Mouse (Mus musculus): Measurements from ENCODE around the gene Dand5. TPM values are rescaled to one million over a fixed set of nuclear protein-coding genes. Genes with fewer than 3 reads are reported as not detected.

The Dand5 gene
- total RNA-seq, 2 experiments from 2014 or later = 6.1 to 6.4 TPM

GRCm38 (mm10) chr8:84775621-84776113 is 47.0 kb downstream of the Dand5 start:
- DNase-seq = no peak
- intact Hi-C loops (cut with DNase I) = loop anchor here (2.0 kb wide), 1 partner anchor 21 kb away; no protein-coding TSS in a partner anchor

- intact Hi-C loops (cut with DNase I) = no loop called here
- DNase-seq = peak; percentile 45 to 53
These were observed 47.5 kb downstream of the Dand5 start for GRCm38 (mm10) chr8:84775105-84775591.

- peak; percentile 69 to 71 for DNase-seq
- intact Hi-C loops (cut with DNase I) = no loop called here
These were observed 48.1 kb downstream of the Dand5 start for GRCm38 (mm10) chr8:84774473-84774911.

- intact Hi-C loops (cut with DNase I) = no loop called here
- peak; percentile 81 to 84 for DNase-seq
These were observed 48.8 kb downstream of the Dand5 start for GRCm38 (mm10) chr8:84773833-84774232.

- intact Hi-C loops (cut with DNase I) = no loop called here
- no peak for DNase-seq
These were observed 49.3 kb downstream of the Dand5 start for GRCm38 (mm10) chr8:84773304-84773703.

GRCm38 (mm10) chr8:84772628-84773027 is 50.0 kb downstream of the Dand5 start:
- intact Hi-C loops (cut with DNase I) = no loop called here
- DNase-seq = no peak

GRCm38 (mm10) chr8:84771941-84772378 is 50.7 kb downstream of the Dand5 start:
- DNase-seq = no peak
- intact Hi-C loops (cut with DNase I) = no loop called here

GRCm38 (mm10) chr8:84771000-84771687 is 51.5 kb downstream of the Dand5 start:
- DNase-seq = no peak

GRCm38 (mm10) chr8:84770100-84770953 is 52.3 kb downstream of the Dand5 start:
- no peak for DNase-seq
- intact Hi-C loops (cut with DNase I) = no loop called here

More at GRCm38 (mm10) chr8:84771000-84771687, 51.5 kb downstream of the Dand5 start:
- intact Hi-C loops (cut with DNase I) = no loop called here

- no peak for DNase-seq
- intact Hi-C loops (cut with DNase I) = no loop called here
These were observed 53.3 kb downstream of the Dand5 start for GRCm38 (mm10) chr8:84769324-84769723.

GRCm38 (mm10) chr8:84768343-84769095 is 54.1 kb downstream of the Dand5 start:
- DNase-seq = no peak
- intact Hi-C loops (cut with DNase I) = no loop called here

- no peak for DNase-seq
- intact Hi-C loops (cut with DNase I) = no loop called here
These were observed 55.4 kb downstream of the Dand5 start for GRCm38 (mm10) chr8:84767221-84767620.

GRCm38 (mm10) chr8:84766422-84766821 is 56.2 kb downstream of the Dand5 start:
- no peak for DNase-seq
- intact Hi-C loops (cut with DNase I) = no loop called here

- no peak for DNase-seq
- intact Hi-C loops (cut with DNase I) = no loop called here
These were observed 57.0 kb downstream of the Dand5 start for GRCm38 (mm10) chr8:84765629-84766028.

Small RNAs within 50 kb of the gene (microRNA-seq; reads per million reads assigned to microRNA genes)
- gene Mir7069 = 2.2 to 8.7 reads per million in 2 experiments

Other genes starting within 250 kb of the Dand5 start
- gene Ier2, start 160.0 kb downstream of the Dand5 start, total RNA-seq (2021) = 10 to 100 TPM; 26.2 to 29.4 TPM
- gene Trmt1, start 136.5 kb downstream of the Dand5 start, total RNA-seq (2021) = 10 to 100 TPM; 32.5 to 35.2 TPM
- 10 to 100 TPM; 35.6 to 40.5 TPM for gene Nacc1, start 135.0 kb downstream of the Dand5 start, total RNA-seq (2021)
- gene Lyl1, start 121.4 kb downstream of the Dand5 start, total RNA-seq (2021) = 1 to 10 TPM; 5.8 to 6.7 TPM
- under 1 TPM; 0.54 to 0.69 TPM for gene G430095P16Rik, start 99.8 kb downstream of the Dand5 start, total RNA-seq (2021)
- gene Nfix, start 22.5 kb downstream of the Dand5 start, total RNA-seq (2021) = 100 to 1,000 TPM; 276 to 280 TPM
- gene Gadd45gip1, start 8.7 kb upstream of the Dand5 start, total RNA-seq (2021) = 10 to 100 TPM; 23.0 to 25.0 TPM
- 10 to 100 TPM; 78.9 to 79.9 TPM for gene Rad23a, start 17.8 kb upstream of the Dand5 start, total RNA-seq (2021)
- 100 to 1,000 TPM; 262 to 331 TPM for gene Calr, start 24.1 kb upstream of the Dand5 start, total RNA-seq (2021)
- gene Farsa, start 34.2 kb upstream of the Dand5 start, total RNA-seq (2021) = 10 to 100 TPM; 23.7 to 27.8 TPM
- 1 to 10 TPM; 2.2 to 3.7 TPM for gene Syce2, start 49.3 kb upstream of the Dand5 start, total RNA-seq (2021)
- gene Gcdh, start 71.1 kb upstream of the Dand5 start, total RNA-seq (2021) = 10 to 100 TPM; 41.4 to 42.0 TPM
- gene Klf1, start 79.1 kb upstream of the Dand5 start, total RNA-seq (2021) = not detected
- 1 to 10 TPM; 5.9 to 7.3 TPM for gene Dnase2a, start 85.7 kb upstream of the Dand5 start, total RNA-seq (2021)
- gene Mast1, start 114.5 kb upstream of the Dand5 start, total RNA-seq (2021) = not detected
- not detected for gene Rtbdn, start 124.2 kb upstream of the Dand5 start, total RNA-seq (2021)
- gene Gm49661, start 146.6 kb upstream of the Dand5 start, total RNA-seq (2021) = 1 to 10 TPM; 1.1 to 2.7 TPM
- 100 to 1,000 TPM; 627 to 727 TPM for gene Prdx2, start 146.8 kb upstream of the Dand5 start, total RNA-seq (2021)
- 10 to 100 TPM; 39.7 to 50.7 TPM for gene Rnaseh2a, start 146.9 kb upstream of the Dand5 start, total RNA-seq (2021)
- 10 to 100 TPM; 11.2 to 13.9 TPM for gene Junb, start 155.9 kb upstream of the Dand5 start, total RNA-seq (2021)
- 1 to 10 TPM; 1.6 to 2.0 TPM for gene Hook2, start 167.8 kb upstream of the Dand5 start, total RNA-seq (2021)
- not detected for gene Best2, start 191.7 kb upstream of the Dand5 start, total RNA-seq (2021)
- 10 to 100 TPM; 65.7 to 67.1 TPM for gene Asna1, start 202.5 kb upstream of the Dand5 start, total RNA-seq (2021)
- 10 to 100 TPM; 90.8 to 99.1 TPM for gene Trir, start 204.0 kb upstream of the Dand5 start, total RNA-seq (2021)
- 10 to 100 TPM; 28.0 to 42.2 TPM for gene Tnpo2, start 214.1 kb upstream of the Dand5 start, total RNA-seq (2021)
- gene Fbxw9, start 237.2 kb upstream of the Dand5 start, total RNA-seq (2021) = 1 to 10 TPM; 6.8 to 9.1 TPM
- gene Gm5741, start 245.2 kb upstream of the Dand5 start, total RNA-seq (2021) = not detected
- gene Dhps, start 248.9 kb upstream of the Dand5 start, total RNA-seq (2021) = 10 to 100 TPM; 23.5 to 27.8 TPM

Data from heart, postnatal 14 days (tissue).